Mouse (Mus musculus) heart, adult 8-10 months (tissue): ENCODE data around the gene Myo1a. TPM values are rescaled to one million over a fixed set of nuclear protein-coding genes. Genes with fewer than 3 reads are reported as not detected.
"Not testable (repeated sequence)": the region's sequence is repeated elsewhere in the genome, so short reads cannot be mapped to it uniquely, and the experiment has no call there.

Experiments used
- DNase-seq: peaks from one replicate; pipeline ENCODE4 v3.0.0; 2022; ENCODE audit warnings: low spot score
- total RNA-seq, 4 experiments: library from RNA; stranded (reverse); gene quantifications; 2 replicates each; pipeline ENCODE4 v1.2.4; 2022

Myo1a gene
- total RNA-seq, 4 experiments from 2014 or later = 0.08 TPM; not detected in 3

DNA sequence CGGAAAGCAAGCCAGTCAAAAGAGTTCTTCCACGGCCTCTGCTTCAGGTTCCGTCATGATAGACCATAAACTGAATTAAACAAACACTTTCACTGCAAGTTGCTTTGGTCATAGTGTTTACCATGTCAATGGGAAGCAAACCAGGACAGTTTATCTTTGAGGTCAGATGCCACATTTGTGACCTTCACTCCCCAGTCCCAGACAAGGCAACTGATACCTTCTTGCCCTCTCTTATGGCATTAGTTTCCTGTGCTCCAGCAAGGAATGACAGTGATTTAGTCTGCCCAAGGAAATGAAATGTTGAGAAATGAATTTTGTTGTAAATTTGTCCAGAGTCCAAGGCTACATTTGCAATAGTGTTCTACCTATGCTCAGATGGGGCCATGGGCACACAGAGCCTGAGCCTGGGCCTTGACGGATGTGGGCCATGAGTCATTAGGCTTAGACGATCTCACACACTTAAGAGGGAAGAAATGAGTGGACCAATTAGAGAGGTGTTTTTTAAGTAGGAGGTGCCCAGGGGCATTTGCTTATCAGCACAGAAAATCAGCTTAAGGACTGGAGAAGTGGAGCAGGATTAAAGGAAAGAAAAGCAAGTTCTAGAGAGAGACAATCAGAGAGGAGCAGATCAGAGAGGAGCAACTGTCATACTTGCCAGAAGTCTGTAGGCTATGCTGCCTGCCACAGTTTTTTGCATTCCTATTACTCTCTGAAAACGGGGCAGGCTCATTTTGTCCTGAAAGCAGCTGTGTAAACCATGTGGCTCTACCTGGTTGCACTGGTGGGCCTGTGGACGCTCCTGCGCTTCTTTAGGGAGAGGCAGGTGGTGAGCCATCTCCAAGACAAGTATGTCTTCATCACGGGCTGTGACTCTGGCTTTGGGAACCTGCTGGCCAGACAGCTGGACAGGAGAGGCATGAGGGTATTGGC is 54.5 kb downstream of the Myo1a start, which contains the start of the genes Rdh1 and Rdh16f1:
Gene Rdh1, plus strand, starts transcription at position 541 of the 930 bp plus-strand sequence.
Gene Rdh16f1, plus strand, starts transcription at position 607 of the 930 bp plus-strand sequence.
- no peak for DNase-seq

DNA sequence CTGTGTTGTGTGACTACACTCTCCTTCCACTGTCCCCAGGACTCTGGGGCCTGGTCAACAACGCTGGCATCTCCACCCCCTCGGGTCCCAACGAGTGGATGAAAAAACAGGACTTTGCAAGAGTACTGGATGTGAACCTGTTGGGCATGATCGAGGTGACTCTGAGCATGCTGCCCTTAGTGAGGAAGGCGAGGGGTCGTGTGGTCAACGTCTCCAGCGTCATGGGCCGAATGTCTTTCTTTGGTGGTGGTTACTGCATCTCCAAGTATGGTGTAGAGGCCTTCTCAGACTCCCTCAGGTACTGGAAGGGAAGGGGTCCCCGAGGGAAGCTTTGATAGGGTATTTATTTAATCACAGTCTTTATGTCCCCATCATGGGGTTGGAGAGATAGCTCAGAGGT is 58.0 kb downstream of the Myo1a start:
- DNase-seq = not testable (repeated sequence)

- DNase-seq = no peak
Observed at GRCm38 (mm10) chr10:127763914-127764680, 59.1 kb downstream of the Myo1a start.

DNA sequence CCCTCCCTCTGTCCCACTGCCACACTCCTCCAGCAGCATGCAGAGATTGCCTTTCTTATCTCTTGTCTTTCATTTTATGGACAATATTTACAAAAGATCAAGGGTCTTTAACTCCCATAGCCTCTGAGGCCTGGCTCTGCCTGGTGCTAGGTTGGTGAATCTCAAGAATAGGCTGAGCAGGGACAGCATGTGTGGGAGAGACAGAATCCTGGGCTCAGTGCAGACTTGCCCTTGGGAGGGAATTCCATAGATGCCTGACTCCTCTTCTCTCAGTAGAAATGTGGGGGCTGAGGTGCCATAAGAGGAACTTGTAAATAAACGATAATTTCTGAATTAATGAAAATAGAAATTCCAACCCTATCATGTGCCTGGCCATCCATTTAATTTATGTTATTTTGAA is 61.6 kb downstream of the Myo1a start:
- no peak for DNase-seq

Other genes starting within 250 kb of the Myo1a start
- gene Stac3, start 203.5 kb upstream of the Myo1a start, total RNA-seq = 1 to 10 TPM in 1 of 4 experiments, under 1 TPM in 2, not detected in 1; 0.66 to 1.5 (median 0.76) TPM
- gene Ndufa4l2, start 190.2 kb upstream of the Myo1a start, total RNA-seq = 10 to 100 TPM; 17.2 to 26.5 (median 21.6) TPM
- 10 to 100 TPM; 41.6 to 48.4 (median 44.5) TPM for gene Shmt2, start 182.7 kb upstream of the Myo1a start, total RNA-seq
- gene Nxph4, start 170.6 kb upstream of the Myo1a start, total RNA-seq = under 1 TPM; 0.22 to 0.66 (median 0.50) TPM
- 10 to 100 TPM; 64.0 to 88.9 (median 74.0) TPM for gene Lrp1, start 84.0 kb upstream of the Myo1a start, total RNA-seq
- 10 to 100 TPM; 38.4 to 43.7 (median 43.2) TPM for gene Stat6, start 62.2 kb upstream of the Myo1a start, total RNA-seq
- gene Nemp1, start 38.3 kb upstream of the Myo1a start, total RNA-seq = 1 to 10 TPM; 3.0 to 5.1 (median 3.6) TPM
- gene Nab2, start 36.6 kb upstream of the Myo1a start, total RNA-seq = 10 to 100 TPM in 1 of 4 experiments, 1 to 10 TPM in 3; 5.0 to 10.3 (median 6.6) TPM
- gene Tac2, start 19.3 kb downstream of the Myo1a start, total RNA-seq = not detected
- gene Zbtb39, start 34.4 kb downstream of the Myo1a start, total RNA-seq = 1 to 10 TPM; 6.4 to 7.9 (median 7.5) TPM
- 1 to 10 TPM; 3.8 to 4.8 (median 4.2) TPM for gene Gpr182, start 46.6 kb downstream of the Myo1a start, total RNA-seq
- gene Rdh1, start 54.6 kb downstream of the Myo1a start, total RNA-seq = under 1 TPM in 1 of 4 experiments, not detected in 3; 0.06 TPM
- gene Rdh16f1, start 54.6 kb downstream of the Myo1a start, total RNA-seq = under 1 TPM in 1 of 4 experiments, not detected in 3; 0.22 TPM
- under 1 TPM in 2 of 4 experiments, not detected in 2; 0.09 to 0.22 TPM for gene Rdh9, start 71.2 kb downstream of the Myo1a start, total RNA-seq
- not detected for gene Rdh16, start 96.0 kb downstream of the Myo1a start, total RNA-seq
- gene Rdh19, start 144.8 kb downstream of the Myo1a start, total RNA-seq = not detected
- not detected for gene Rdh16f2, start 161.3 kb downstream of the Myo1a start, total RNA-seq
- gene Rdh7, start 183.6 kb downstream of the Myo1a start, total RNA-seq = under 1 TPM in 1 of 4 experiments, not detected in 3; 0.19 TPM
- not detected for gene Sdr9c7, start 193.3 kb downstream of the Myo1a start, total RNA-seq